Mouse (Mus musculus) hindbrain, postnatal 0 days (tissue): ENCODE measurements around the gene Baz1b. TPM values are rescaled to one million over a fixed set of nuclear protein-coding genes. Genes with fewer than 3 reads are reported as not detected.
"Not testable (repeated sequence)": the region's sequence is repeated elsewhere in the genome, so short reads cannot be mapped to it uniquely, and the experiment has no call there.

Source experiments
- ATAC-seq: fragments of 200-750 bp; cut with Nextera tagmentation; 2 replicates; pipeline ENCODE4 v1.8.0; 2017; ENCODE audit warnings: mild to moderate bottlenecking, moderate TSS enrichment, moderate library complexity
- DNase-seq: peaks from one replicate; pipeline ENCODE4 v3.0.0-alpha.2; 2015; ENCODE audit warnings: low spot score
- H3K27ac ChIP-seq: fragments of 300-500 bp; sonication (generic); 2 replicates; pipeline ENCODE4 v1.5.1; 2014; ENCODE audit warnings: mild to moderate bottlenecking
- H3K27me3 ChIP-seq: fragments of 300-500 bp; sonication (generic); 2 replicates; pipeline ENCODE4 v1.6.1; 2014; ENCODE audit warnings: low read length, mixed read lengths; ENCODE audit not compliant: insufficient read depth
- H3K36me3 ChIP-seq: fragments of 300-500 bp; sonication (generic); 2 replicates; pipeline ENCODE4 v1.6.1; 2014; ENCODE audit warnings: low read length, mixed read lengths; ENCODE audit not compliant: insufficient read depth
- H3K4me1 ChIP-seq: fragments of 300-500 bp; sonication (generic); 2 replicates; pipeline ENCODE4 v1.6.1; 2014; ENCODE audit warnings: antibody characterized with exemption, low read length, mixed read lengths; ENCODE audit not compliant: insufficient read depth
- H3K4me2 ChIP-seq: fragments of 300-500 bp; sonication (generic); 2 replicates; pipeline ENCODE4 v1.6.1; 2014; ENCODE audit warnings: low read depth, mild to moderate bottlenecking, low read length, moderate library complexity, mixed read lengths
- H3K4me3 ChIP-seq: fragments of 300-500 bp; sonication (generic); 2 replicates; pipeline ENCODE4 v1.5.1; 2014; ENCODE audit warnings: low read length
- H3K9ac ChIP-seq: fragments of 300-500 bp; sonication (generic); replicated peaks from 2 replicates; pipeline ENCODE4 v1.6.1; 2014; ENCODE audit warnings: mild to moderate bottlenecking, low read length, moderate library complexity, mixed read lengths
- H3K9me3 ChIP-seq: fragments of 300-500 bp; sonication (generic); 2 replicates; pipeline ENCODE4 v1.6.1; 2016; ENCODE audit warnings: low read length, mixed read lengths
- CTCF ChIP-seq: IDR thresholded peaks from 2 replicates; pipeline ENCODE4 v1.5.1; 2016; ENCODE audit warnings: antibody characterized with exemption, control low read depth, low read depth
- WGBS: fragments of 180-500 bp; shearing (Covaris S2); extraction: QIAGEN DNeasy Blood & Tissue Kit; methylation state at CpG from one replicate; pipeline ENCODE4 v1.1.7; 2014; 5-methylcytosine and 5-hydroxymethylcytosine counted together
- polyA plus RNA-seq: library from polyadenylated mRNA; unstranded; fragments of >200 nt; fragmentation: Nextera tagmentation; extraction: Ambion mirVana; gene quantifications from 2 replicates; pipeline ENCODE4 v1.2.1, GENCODE M21; 2015
- total RNA-seq: library from RNA; depleted of rRNA; stranded (reverse); fragments of >200 nt; gene quantifications from 2 replicates; pipeline ENCODE4 v1.2.3, GENCODE M21; 2014

Gene Baz1b
- total and polyA plus RNA-seq, 2 experiments from 2014 or later: 15.8 to 42.9 TPM

GRCm38 (mm10) chr5:135222066-135222465 lies 35.0 kb downstream of the Baz1b start:
- Histone ChIP-seq H3K27ac (no peak overlapping the region), H3K27me3 (no peaks in the 10 kb centered on the region), H3K36me3 (peaks cover 58% of the 10 kb centered on the region), H3K9ac (no peak overlapping the region), H3K4me2 (no peak overlapping the region), H3K4me3 (no peak overlapping the region), H3K9me3 (no peaks in the 10 kb centered on the region), H3K4me1 (no peaks in the 10 kb centered on the region)
- no peak for DNase-seq
- no peak for TF ChIP-seq CTCF
- WGBS: 97% methylated on average over 7 of the region's 7 CpGs
- no peak for ATAC-seq

GRCm38 (mm10) chr5:135224169-135224568 lies 37.1 kb downstream of the Baz1b start:
- ATAC-seq (no peak), DNase-seq (no peak)
- Histone ChIP-seq H3K36me3 (peaks cover 56% of the 10 kb centered on the region), H3K9ac (no peak overlapping the region), H3K4me3 (no peak overlapping the region), H3K4me1 (no peaks in the 10 kb centered on the region), H3K4me2 (no peak overlapping the region), H3K9me3 (no peaks in the 10 kb centered on the region), H3K27me3 (no peaks in the 10 kb centered on the region), H3K27ac (no peak overlapping the region)
- WGBS: 91% methylated on average over 3 of the region's 3 CpGs
- TF ChIP-seq CTCF: no peak

GRCm38 (mm10) chr5:135225879-135226278 lies 38.8 kb downstream of the Baz1b start:
- not testable (repeated sequence) for H3K4me3 ChIP-seq, H3K9me3 ChIP-seq, DNase-seq, H3K4me1 ChIP-seq, H3K27me3 ChIP-seq, H3K4me2 ChIP-seq, ATAC-seq, H3K27ac ChIP-seq, H3K9ac ChIP-seq
- peaks cover 58% of the 10 kb centered on the region for H3K36me3 ChIP-seq
- 93% methylated on average over 4 of the region's 4 CpGs for WGBS

GRCm38 (mm10) chr5:135230186-135230585 lies 43.1 kb downstream of the Baz1b start:
- DNase-seq (no peak), ATAC-seq (no peak)
- Histone ChIP-seq H3K27ac (no peak overlapping the region), H3K4me3 (no peak overlapping the region), H3K9me3 (no peaks in the 10 kb centered on the region), H3K4me2 (no peak overlapping the region), H3K36me3 (peaks cover 61% of the 10 kb centered on the region), H3K9ac (no peak overlapping the region), H3K4me1 (no peaks in the 10 kb centered on the region), H3K27me3 (no peaks in the 10 kb centered on the region)
- TF ChIP-seq CTCF: no peak
- 83% methylated on average over 4 of the region's 4 CpGs for WGBS

- no peaks in the 10 kb centered on the region for H3K4me1 ChIP-seq
- WGBS: 89% methylated on average over 8 of the region's 8 CpGs
- ATAC-seq: no peak
These were observed 46.3 kb downstream of the Baz1b start for GRCm38 (mm10) chr5:135233166-135233920.

GRCm38 (mm10) chr5:135236571-135236970 lies 49.5 kb downstream of the Baz1b start:
- Histone ChIP-seq H3K27ac (no peak overlapping the region), H3K27me3 (no peaks in the 10 kb centered on the region), H3K4me3 (no peak overlapping the region), H3K4me1 (no peaks in the 10 kb centered on the region), H3K9ac (no peak overlapping the region), H3K4me2 (no peak overlapping the region), H3K9me3 (no peaks in the 10 kb centered on the region), H3K36me3 (peaks cover 63% of the 10 kb centered on the region)
- ATAC-seq (no peak), DNase-seq (peak; percentile 78)
- peak; percentile 85 for TF ChIP-seq CTCF
- WGBS: 33% methylated on average over 2 of the region's 2 CpGs

More at GRCm38 (mm10) chr5:135233166-135233920, 46.3 kb downstream of the Baz1b start:
- Histone ChIP-seq H3K9ac (no peak overlapping the region), H3K27ac (no peak overlapping the region), H3K4me2 (no peak overlapping the region), H3K27me3 (no peaks in the 10 kb centered on the region), H3K9me3 (no peaks in the 10 kb centered on the region), H3K4me3 (no peak overlapping the region), H3K36me3 (peaks cover 58% of the 10 kb centered on the region)
- no peak for TF ChIP-seq CTCF
- no peak for DNase-seq

GRCm38 (mm10) chr5:135238832-135239231 lies 51.8 kb downstream of the Baz1b start:
- Histone ChIP-seq H3K36me3 (peaks cover 63% of the 10 kb centered on the region), H3K4me2 (no peak overlapping the region), H3K9me3 (no peaks in the 10 kb centered on the region), H3K27ac (no peak overlapping the region), H3K4me3 (no peak overlapping the region), H3K27me3 (no peaks in the 10 kb centered on the region), H3K9ac (no peak overlapping the region), H3K4me1 (no peaks in the 10 kb centered on the region)
- DNase-seq (peak; percentile 42), ATAC-seq (no peak)
- TF ChIP-seq CTCF: peak; percentile 65
- WGBS: 63% methylated on average over 2 of the region's 2 CpGs
